Mouse (Mus musculus) heart, embryonic 12.5 days (tissue): ENCODE measurements around the gene Aig1. TPM values are rescaled to one million over a fixed set of nuclear protein-coding genes. Genes with fewer than 3 reads are reported as not detected.

Experiments used
- ATAC-seq: fragments of 200-750 bp; cut with Nextera tagmentation; 2 replicates; pipeline ENCODE4 v1.8.0; 2017; ENCODE audit warnings: moderate TSS enrichment, moderate library complexity; ENCODE audit not compliant: insufficient number of reproducible peaks, low FRiP score
- H3K27ac ChIP-seq: fragments of 300-500 bp; sonication (generic); 2 replicates; pipeline ENCODE4 v1.5.1; 2016; ENCODE audit warnings: mild to moderate bottlenecking, moderate library complexity; ENCODE audit not compliant: poor library complexity, severe bottlenecking
- H3K27me3 ChIP-seq: fragments of 300-500 bp; sonication (generic); replicated peaks from 2 replicates; pipeline ENCODE4 v1.6.1; 2016; ENCODE audit warnings: mild to moderate bottlenecking, moderate library complexity
- H3K36me3 ChIP-seq: fragments of 300-500 bp; sonication (generic); 2 replicates; pipeline ENCODE4 v1.6.1; 2016; ENCODE audit warnings: mild to moderate bottlenecking, moderate library complexity
- H3K4me1 ChIP-seq: fragments of 300-500 bp; sonication (generic); replicated peaks from 2 replicates; pipeline ENCODE4 v1.6.1; 2016; ENCODE audit warnings: mild to moderate bottlenecking
- H3K4me2 ChIP-seq: fragments of 300-500 bp; sonication (generic); 2 replicates; pipeline ENCODE4 v1.6.1; 2016; ENCODE audit warnings: mild to moderate bottlenecking, moderate library complexity
- H3K4me3 ChIP-seq: fragments of 300-500 bp; sonication (generic); 2 replicates; pipeline ENCODE4 v1.5.1; 2016; ENCODE audit warnings: mild to moderate bottlenecking
- H3K9ac ChIP-seq: fragments of 300-500 bp; sonication (generic); 2 replicates; pipeline ENCODE4 v1.6.1; 2016; ENCODE audit warnings: mild to moderate bottlenecking, moderate library complexity
- H3K9me3 ChIP-seq: fragments of 300-500 bp; sonication (generic); replicated peaks from 2 replicates; pipeline ENCODE4 v1.6.1; 2016; ENCODE audit warnings: mild to moderate bottlenecking, moderate library complexity
- WGBS: fragments of 180-500 bp; shearing (Covaris S2); methylation state at CpG from one replicate; pipeline ENCODE4 v1.1.7; 2016; 5-methylcytosine and 5-hydroxymethylcytosine counted together
- polyA plus RNA-seq: library from polyadenylated mRNA; unstranded; fragments of >200 nt; fragmentation: Nextera tagmentation; extraction: Ambion mirVana; gene quantifications from 2 replicates; pipeline ENCODE4 v1.2.1, GENCODE M21; 2016

The Aig1 gene
- polyA plus RNA-seq, 1 experiment from 2014 or later = 46.6 TPM

GRCm38 (mm10) chr10:13693276-13693675, 175.5 kb downstream of the Aig1 start:
- 86% methylated on average over 4 of the region's 4 CpGs for WGBS
- no peak for ATAC-seq
- Histone ChIP-seq H3K9me3 (no peaks in the 10 kb centered on the region), H3K36me3 (no peaks in the 10 kb centered on the region), H3K4me1 (no peaks in the 10 kb centered on the region), H3K27ac (no peak overlapping the region), H3K4me3 (no peak overlapping the region), H3K27me3 (no peaks in the 10 kb centered on the region), H3K9ac (no peak overlapping the region), H3K4me2 (no peak overlapping the region)

- WGBS = 82% methylated on average over 5 of the region's 5 CpGs
- Histone ChIP-seq H3K27ac (no peak overlapping the region), H3K9ac (no peak overlapping the region), H3K27me3 (no peaks in the 10 kb centered on the region), H3K4me2 (no peak overlapping the region), H3K36me3 (no peaks in the 10 kb centered on the region), H3K4me1 (peaks cover 7% of the 10 kb centered on the region; the same call in 1 of the 2 replicates), H3K4me3 (no peak overlapping the region), H3K9me3 (no peaks in the 10 kb centered on the region)
- no peak for ATAC-seq
Measured at GRCm38 (mm10) chr10:13690773-13691172, 178.0 kb downstream of the Aig1 start.

- H3K4me1 ChIP-seq = peaks cover 7% of the 10 kb centered on the region; the same call in 1 of the 2 replicates
- no peaks in the 10 kb centered on the region for H3K27me3 ChIP-seq
- no peaks in the 10 kb centered on the region for H3K9me3 ChIP-seq
- H3K27ac ChIP-seq = no peak overlapping the region
- no peak overlapping the region for H3K4me2 ChIP-seq
- no peak for ATAC-seq
- H3K36me3 ChIP-seq = no peaks in the 10 kb centered on the region
- H3K4me3 ChIP-seq = no peak overlapping the region
- WGBS = 81% methylated on average over 10 of the region's 10 CpGs
- no peak overlapping the region for H3K9ac ChIP-seq
Measured at GRCm38 (mm10) chr10:13689841-13690590, 178.8 kb downstream of the Aig1 start.

GRCm38 (mm10) chr10:13688386-13689120, 180.2 kb downstream of the Aig1 start:
- H3K27ac ChIP-seq = no peak overlapping the region
- no peak for ATAC-seq
- WGBS = 72% methylated on average over 15 of the region's 15 CpGs

GRCm38 (mm10) chr10:13687182-13687810, 181.5 kb downstream of the Aig1 start:
- Histone ChIP-seq H3K27me3 (no peaks in the 10 kb centered on the region), H3K9ac (no peak overlapping the region), H3K4me3 (no peak overlapping the region), H3K4me2 (no peak overlapping the region), H3K4me1 (peaks cover 7% of the 10 kb centered on the region; the same call in 1 of the 2 replicates), H3K27ac (no peak overlapping the region), H3K36me3 (no peaks in the 10 kb centered on the region), H3K9me3 (no peaks in the 10 kb centered on the region)
- WGBS = 85% methylated on average over 8 of the region's 8 CpGs
- no peak for ATAC-seq

More at GRCm38 (mm10) chr10:13688386-13689120, 180.2 kb downstream of the Aig1 start:
- Histone ChIP-seq H3K36me3 (no peaks in the 10 kb centered on the region), H3K27me3 (no peaks in the 10 kb centered on the region), H3K4me2 (no peak overlapping the region), H3K4me1 (peaks cover 7% of the 10 kb centered on the region; the same call in 1 of the 2 replicates), H3K4me3 (no peak overlapping the region), H3K9ac (no peak overlapping the region), H3K9me3 (no peaks in the 10 kb centered on the region)

GRCm38 (mm10) chr10:13686127-13686526, 182.7 kb downstream of the Aig1 start:
- no peaks in the 10 kb centered on the region for H3K36me3 ChIP-seq
- no peak overlapping the region for H3K4me3 ChIP-seq
- peak; percentile 69 for ATAC-seq
- H3K4me2 ChIP-seq = no peak overlapping the region
- no peaks in the 10 kb centered on the region for H3K9me3 ChIP-seq
- no peak overlapping the region for H3K9ac ChIP-seq
- 31% methylated on average over 5 of the region's 5 CpGs for WGBS
- peaks cover 7% of the 10 kb centered on the region; the same call in 1 of the 2 replicates for H3K4me1 ChIP-seq
- no peaks in the 10 kb centered on the region for H3K27me3 ChIP-seq
- H3K27ac ChIP-seq = no peak overlapping the region

GRCm38 (mm10) chr10:13685366-13685765, 183.4 kb downstream of the Aig1 start:
- H3K4me3 ChIP-seq = no peak overlapping the region
- no peak overlapping the region for H3K9ac ChIP-seq
- no peak overlapping the region for H3K4me2 ChIP-seq
- H3K4me1 ChIP-seq = peaks cover 7% of the 10 kb centered on the region; the same call in 1 of the 2 replicates
- no peak overlapping the region; the same call in 1 of the 2 replicates for H3K27ac ChIP-seq
- no peaks in the 10 kb centered on the region for H3K9me3 ChIP-seq
- ATAC-seq = no peak
- 78% methylated on average over 8 of the region's 8 CpGs for WGBS
- H3K27me3 ChIP-seq = no peaks in the 10 kb centered on the region
- H3K36me3 ChIP-seq = no peaks in the 10 kb centered on the region

GRCm38 (mm10) chr10:13684452-13684851, 184.3 kb downstream of the Aig1 start:
- no peak for ATAC-seq
- H3K4me2 ChIP-seq = no peak overlapping the region
- no peak overlapping the region for H3K9ac ChIP-seq
- H3K27me3 ChIP-seq = no peaks in the 10 kb centered on the region
- H3K36me3 ChIP-seq = no peaks in the 10 kb centered on the region
- H3K27ac ChIP-seq = no peak overlapping the region
- H3K4me1 ChIP-seq = peaks cover 7% of the 10 kb centered on the region; the same call in 1 of the 2 replicates
- H3K4me3 ChIP-seq = no peak overlapping the region
- no peaks in the 10 kb centered on the region for H3K9me3 ChIP-seq

- Histone ChIP-seq H3K9me3 (no peaks in the 10 kb centered on the region), H3K4me3 (no peak overlapping the region), H3K27me3 (no peaks in the 10 kb centered on the region), H3K9ac (no peak overlapping the region), H3K36me3 (peaks cover 3% of the 10 kb centered on the region; the same call in 1 of the 2 replicates), H3K4me1 (peaks cover 7% of the 10 kb centered on the region; the same call in 1 of the 2 replicates), H3K4me2 (no peak overlapping the region), H3K27ac (no peak overlapping the region)
- 57% methylated on average over 3 of the region's 3 CpGs for WGBS
- no peak for ATAC-seq
Measured at GRCm38 (mm10) chr10:13682565-13682964, 186.2 kb downstream of the Aig1 start.

GRCm38 (mm10) chr10:13677440-13677839, 191.3 kb downstream of the Aig1 start:
- Histone ChIP-seq H3K36me3 (peaks cover 3% of the 10 kb centered on the region; the same call in 1 of the 2 replicates), H3K9me3 (no peaks in the 10 kb centered on the region), H3K27me3 (no peaks in the 10 kb centered on the region), H3K9ac (no peak overlapping the region), H3K4me1 (no peaks in the 10 kb centered on the region), H3K4me2 (no peak overlapping the region), H3K4me3 (no peak overlapping the region), H3K27ac (no peak overlapping the region)
- no peak for ATAC-seq
- WGBS = 84% methylated on average over 2 of the region's 2 CpGs

GRCm38 (mm10) chr10:13675033-13675379, 193.8 kb downstream of the Aig1 start:
- Histone ChIP-seq H3K36me3 (peaks cover 3% of the 10 kb centered on the region; the same call in 1 of the 2 replicates), H3K9ac (no peak overlapping the region), H3K4me2 (no peak overlapping the region), H3K27ac (no peak overlapping the region), H3K27me3 (no peaks in the 10 kb centered on the region), H3K4me3 (no peak overlapping the region), H3K4me1 (no peaks in the 10 kb centered on the region), H3K9me3 (no peaks in the 10 kb centered on the region)
- WGBS = 73% methylated on average over 3 of the region's 3 CpGs
- no peak for ATAC-seq
